Mouse (Mus musculus) 3134 (cell line): ENCODE measurements around the gene Ncoa5.

Experiments
- DNase-seq: peaks from one replicate; pipeline ENCODE4 v3.0.0-alpha.2; 2011; ENCODE audit warnings: low spot score; ENCODE audit not compliant: insufficient read length; ENCODE audit errors: extremely low read depth

The Ncoa5 gene

DNA sequence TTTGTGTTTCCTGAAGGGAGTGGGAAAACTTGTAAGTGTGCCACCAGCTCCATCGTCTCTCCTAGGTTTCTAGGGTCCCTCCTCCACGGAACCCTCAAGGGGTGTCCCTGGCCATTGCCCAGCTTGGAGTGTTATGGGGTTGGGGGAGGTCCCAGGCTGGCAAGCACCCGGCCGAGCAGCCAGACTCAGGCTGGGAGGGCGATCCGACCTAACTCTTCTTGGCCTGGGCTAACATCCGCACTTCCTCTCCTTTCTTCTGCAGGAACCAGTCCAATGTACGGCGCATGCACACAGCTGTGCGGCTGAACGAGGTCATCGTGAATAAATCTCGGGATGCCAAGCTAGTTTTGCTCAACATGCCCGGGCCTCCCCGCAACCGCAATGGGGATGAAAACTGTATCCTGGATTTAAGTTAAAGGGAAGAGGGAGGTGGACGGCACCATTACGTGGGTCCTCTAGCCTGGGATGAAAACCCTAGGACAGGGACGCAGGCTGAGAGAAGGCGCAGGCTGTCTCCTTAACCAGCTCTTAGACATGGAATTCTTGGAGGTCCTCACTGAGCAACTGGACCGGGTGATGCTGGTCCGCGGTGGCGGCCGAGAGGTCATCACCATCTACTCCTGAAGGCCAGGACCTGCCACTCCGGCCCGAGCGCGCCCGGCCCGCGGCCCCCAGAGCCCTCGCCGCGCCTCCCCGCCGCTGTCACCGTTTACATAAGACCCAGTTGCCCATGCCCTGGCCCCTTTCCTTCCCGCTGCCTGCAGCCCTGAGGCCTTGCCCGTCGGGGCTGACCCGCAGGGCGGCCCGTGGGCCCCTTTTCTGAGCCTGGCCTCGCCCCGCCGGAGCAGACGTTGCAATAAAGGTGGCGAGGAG, 37.6 kb downstream of the Ncoa5 start:
- DNase-seq, result peak; percentile 28

GRCm38 (mm10) chr2:164995976-164996375, 38.7 kb downstream of the Ncoa5 start:
- no peak for DNase-seq

GRCm38 (mm10) chr2:164994659-164995428, 39.8 kb downstream of the Ncoa5 start:
- no peak for DNase-seq

- no peak for DNase-seq
These were observed 40.5 kb downstream of the Ncoa5 start for GRCm38 (mm10) chr2:164994156-164994555.

DNA sequence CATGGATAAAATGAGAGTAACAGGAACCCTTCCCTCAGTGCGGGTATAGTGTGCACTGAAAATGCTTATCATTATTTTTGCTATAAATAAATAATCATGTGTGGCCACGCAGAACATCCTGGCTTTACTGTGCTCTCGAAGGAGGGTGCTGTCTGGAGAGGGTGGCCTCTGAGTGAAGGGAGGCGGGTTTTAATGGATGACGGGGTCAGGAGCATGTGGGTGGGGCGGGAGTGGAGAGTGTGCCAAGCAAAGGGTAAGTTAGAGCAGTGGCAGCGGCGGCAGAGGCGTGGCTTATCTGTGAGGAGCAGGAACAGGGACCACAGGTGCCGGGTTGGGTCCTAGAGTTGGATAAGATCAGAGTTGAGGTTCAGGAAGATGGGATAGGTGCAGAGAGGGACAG, 42.9 kb downstream of the Ncoa5 start:
- DNase-seq, result no peak

DNA sequence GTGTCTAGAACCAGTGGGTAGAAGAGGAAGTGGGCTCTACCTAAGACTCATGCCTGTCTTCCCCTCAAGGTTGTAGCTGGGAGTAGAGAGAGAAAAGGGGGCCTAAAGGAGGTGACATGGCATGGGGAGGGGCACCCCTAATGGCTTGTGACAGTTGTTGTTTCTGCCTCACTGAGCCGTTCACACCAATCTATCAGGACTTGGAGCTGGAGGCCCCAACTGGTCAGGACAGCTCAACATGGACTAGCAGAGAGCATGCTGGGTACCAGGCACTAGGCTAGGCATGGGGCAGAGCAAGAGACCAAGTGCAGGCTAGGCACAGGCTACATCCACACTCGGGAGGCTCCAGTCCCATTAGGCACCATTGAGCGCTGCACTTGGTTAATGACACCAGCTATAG, 43.6 kb downstream of the Ncoa5 start:
- no peak for DNase-seq

- DNase-seq, result no peak
These were observed 45.9 kb downstream of the Ncoa5 start for GRCm38 (mm10) chr2:164988777-164989176.

GRCm38 (mm10) chr2:164986371-164987027, 48.2 kb downstream of the Ncoa5 start:
- DNase-seq, result no peak

DNA sequence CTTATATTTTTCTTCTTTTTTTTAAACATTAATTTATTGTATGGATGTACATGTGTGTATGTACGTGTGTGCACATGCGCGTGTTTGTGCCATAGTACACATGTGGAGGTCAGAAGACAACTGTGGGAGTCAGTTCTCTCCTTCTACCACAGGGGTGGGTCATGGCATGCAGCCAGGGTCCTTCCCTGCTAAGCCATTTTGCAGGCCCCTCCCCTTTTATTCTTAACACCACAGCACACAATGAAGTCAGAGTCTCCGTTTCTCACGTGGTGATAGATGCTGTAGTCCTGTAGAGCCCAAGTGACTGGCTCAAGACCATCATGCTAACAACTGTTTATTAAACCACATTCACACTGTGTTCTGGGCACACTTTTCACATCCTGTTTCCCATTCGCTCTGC, 48.7 kb downstream of the Ncoa5 start:
- DNase-seq, result no peak

DNA sequence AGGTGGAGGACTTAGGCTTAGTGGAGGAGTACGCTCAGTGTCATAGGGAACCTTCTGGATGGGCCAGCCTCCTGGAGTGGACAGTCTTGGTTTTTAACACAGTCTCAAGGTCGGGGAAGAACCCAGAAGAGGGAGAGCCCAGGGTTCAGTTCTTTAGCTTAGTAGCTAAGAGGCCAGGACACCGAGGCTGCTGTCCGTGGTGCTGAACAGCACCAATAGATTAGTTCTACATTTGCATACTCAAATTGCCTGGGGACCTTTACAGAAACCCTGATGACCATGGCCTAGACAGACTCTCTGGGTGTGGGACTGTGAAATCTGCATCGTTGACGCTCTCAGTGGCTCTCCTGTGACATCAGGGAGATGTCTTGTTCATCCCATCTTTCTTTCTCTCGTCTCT, 54.9 kb downstream of the Ncoa5 start:
- no peak for DNase-seq

DNA sequence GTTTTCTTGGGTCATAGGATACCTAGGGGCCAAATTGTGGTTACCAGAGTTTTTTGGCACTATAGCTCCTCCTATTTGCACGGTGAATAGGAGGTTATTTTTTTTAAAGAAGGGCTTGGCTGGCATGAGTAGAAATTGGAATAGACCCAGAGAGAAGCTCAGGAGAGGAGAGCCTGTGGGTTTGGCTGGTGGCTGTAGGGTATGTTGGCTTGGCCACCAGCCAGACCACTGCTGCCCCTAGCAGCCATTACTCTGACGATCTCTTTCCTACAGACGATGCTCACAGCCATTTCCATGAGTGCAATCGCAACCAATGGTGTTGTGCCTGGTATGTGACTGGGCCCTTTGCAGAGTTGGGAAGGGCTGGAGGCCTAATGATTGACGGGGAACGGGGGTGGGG, 59.1 kb downstream of the Ncoa5 start:
- peak; percentile 57 for DNase-seq

- peak; percentile 72 for DNase-seq
These were observed 62.0 kb downstream of the Ncoa5 start for GRCm38 (mm10) chr2:164972646-164973045.

- no peak for DNase-seq
These were observed 64.0 kb downstream of the Ncoa5 start for GRCm38 (mm10) chr2:164970631-164971196.

DNA sequence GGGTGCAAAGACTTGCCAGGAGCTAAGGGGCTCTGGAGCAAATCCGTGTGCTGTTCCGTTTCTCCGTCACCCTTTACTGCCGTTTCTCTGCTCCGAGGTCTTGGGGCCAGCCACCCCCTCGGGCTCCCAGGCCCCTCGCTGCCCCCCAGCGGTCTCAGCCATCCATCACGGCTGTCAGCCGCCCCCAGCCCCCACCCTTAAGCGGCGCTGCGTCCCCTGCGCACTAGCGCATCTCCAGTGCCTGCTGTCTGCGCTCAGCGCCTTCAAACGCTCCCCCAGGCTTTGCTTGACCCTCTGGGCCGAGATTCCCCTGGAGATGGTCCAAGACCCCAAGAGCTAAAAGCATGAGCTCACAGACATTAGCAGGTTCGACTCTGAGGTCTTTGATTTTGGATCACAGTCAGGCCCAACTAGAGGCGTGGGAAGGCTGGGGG, 65.3 kb downstream of the Ncoa5 start:
- no peak for DNase-seq

DNA sequence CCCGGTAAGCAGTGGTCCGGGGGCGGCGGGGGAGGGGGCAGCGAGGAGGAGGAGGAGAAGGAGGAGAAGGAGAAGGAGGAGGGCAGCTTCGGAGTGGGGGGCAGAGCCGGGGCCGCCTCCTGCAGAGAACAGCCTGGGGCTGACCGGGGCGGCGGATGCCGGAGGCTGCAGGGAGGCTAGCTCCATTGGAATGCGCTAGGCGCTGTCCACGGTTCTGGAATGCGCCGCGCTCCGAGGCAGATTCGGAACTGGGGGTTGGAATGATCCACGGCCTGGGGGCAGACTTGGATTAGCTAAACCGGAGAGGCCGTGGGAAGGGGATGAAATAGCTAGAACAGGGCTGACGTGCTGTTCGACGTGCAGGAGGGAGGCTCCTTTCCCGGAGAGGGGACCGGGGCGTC, 66.2 kb downstream of the Ncoa5 start:
- DNase-seq, result no peak

DNA sequence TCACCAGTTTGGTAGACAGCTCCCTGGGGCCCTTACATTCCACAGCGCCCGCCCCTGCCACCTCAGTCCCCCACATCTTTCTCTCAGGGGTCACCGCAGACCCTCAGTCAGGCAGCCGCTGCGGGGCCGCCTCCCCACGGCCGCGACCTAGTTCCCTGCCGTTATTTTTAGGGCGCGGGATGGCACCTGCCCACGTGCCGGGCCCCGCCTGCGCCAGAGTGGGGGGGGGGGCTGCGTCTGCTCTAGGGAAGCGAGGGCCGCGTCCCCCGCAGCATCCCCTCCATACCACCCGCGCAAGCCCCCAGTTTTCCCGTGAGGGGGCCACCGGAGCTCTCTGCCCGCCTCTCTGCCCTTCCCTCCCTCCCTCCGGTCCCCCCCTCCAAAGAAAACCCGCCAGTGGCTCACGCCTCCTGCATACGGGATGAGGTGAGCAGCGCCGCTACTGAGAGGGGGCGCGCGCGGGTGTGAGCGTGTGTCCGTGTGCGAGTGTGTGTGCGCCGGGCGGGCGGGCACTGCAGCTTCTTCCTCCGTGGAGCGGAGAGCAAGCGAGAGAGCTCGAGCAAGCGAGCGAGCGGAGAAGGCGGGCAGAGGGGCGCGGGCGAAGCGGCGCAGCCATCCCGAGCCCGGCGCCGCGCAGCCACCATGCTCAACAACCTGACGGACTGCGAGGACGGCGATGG, 66.8 kb downstream of the Ncoa5 start:
- no peak for DNase-seq

DNA sequence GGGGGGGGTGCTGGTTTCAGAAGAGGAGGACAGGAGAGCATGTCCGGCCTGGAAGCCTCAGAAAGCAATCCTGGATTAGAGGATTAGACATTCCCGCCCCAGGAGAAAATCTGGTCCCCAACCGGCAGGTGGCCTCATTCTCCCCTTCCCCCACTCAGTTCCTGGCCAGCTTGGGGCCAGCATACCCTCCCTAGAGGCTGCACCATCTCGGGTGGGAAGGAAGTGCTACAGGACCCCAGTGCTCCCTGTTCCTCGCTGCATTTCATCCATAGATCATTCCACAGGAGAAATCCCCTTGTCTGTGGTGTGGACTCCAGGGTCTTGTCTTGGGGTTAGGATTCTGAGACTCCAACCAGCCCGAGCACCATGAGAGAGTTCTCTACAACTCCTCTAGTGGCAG, 67.5 kb downstream of the Ncoa5 start:
- DNase-seq, result no peak

DNA sequence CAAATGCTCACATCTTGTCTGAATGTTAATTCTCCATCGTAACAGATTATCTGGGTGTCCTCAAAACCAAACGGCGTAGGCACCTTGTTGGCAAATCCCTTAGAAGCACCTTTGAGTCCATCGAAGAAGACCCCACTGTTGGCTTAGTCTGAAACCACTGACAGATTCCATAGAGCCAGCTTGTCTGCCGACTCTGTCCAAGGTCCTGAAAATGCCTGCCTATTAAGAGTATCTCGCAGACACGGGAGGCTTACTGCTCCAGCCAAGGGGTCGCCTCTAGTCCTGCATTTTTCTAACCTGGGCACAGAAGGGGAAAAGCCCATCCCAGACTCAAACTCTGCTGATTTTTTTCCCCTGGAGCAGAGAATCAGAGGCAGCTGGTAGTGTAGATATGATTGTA, 68.3 kb downstream of the Ncoa5 start:
- no peak for DNase-seq

GRCm38 (mm10) chr2:164964981-164965380, 69.7 kb downstream of the Ncoa5 start:
- no peak for DNase-seq

GRCm38 (mm10) chr2:164964242-164964894, 70.3 kb downstream of the Ncoa5 start:
- no peak for DNase-seq
